Mouse (Mus musculus) 3134 (cell line): Measurements from ENCODE around the gene Hist1h2br.
"Not testable (repeated sequence)": the region's sequence is repeated elsewhere in the genome, so short reads cannot be mapped to it uniquely, and the experiment has no call there.

ENCODE experiments used
- DNase-seq: peaks from one replicate; pipeline ENCODE4 v3.0.0-alpha.2; 2011; ENCODE audit warnings: low spot score; ENCODE audit not compliant: insufficient read length; ENCODE audit errors: extremely low read depth

Hist1h2br gene

GRCm38 (mm10) chr13:21840508-21840907, 7.0 kb downstream of the Hist1h2br start:
- DNase-seq, result not testable (repeated sequence)

GRCm38 (mm10) chr13:21846356-21846755, 12.8 kb downstream of the Hist1h2br start:
- not testable (repeated sequence) for DNase-seq

- DNase-seq, result peak; percentile 45
Measured at GRCm38 (mm10) chr13:21847883-21848282, 14.3 kb downstream of the Hist1h2br start.

GRCm38 (mm10) chr13:21850696-21851095, 17.2 kb downstream of the Hist1h2br start:
- DNase-seq, result not testable (repeated sequence)

GRCm38 (mm10) chr13:21852215-21852945, 18.8 kb downstream of the Hist1h2br start:
- no peak for DNase-seq

GRCm38 (mm10) chr13:21855146-21855545, 21.6 kb downstream of the Hist1h2br start:
- DNase-seq, result peak; percentile 84

- DNase-seq, result peak; percentile 49
Measured at GRCm38 (mm10) chr13:21855698-21856162, 22.2 kb downstream of the Hist1h2br start.

- DNase-seq, result no peak
Measured at GRCm38 (mm10) chr13:21861608-21862007, 28.1 kb downstream of the Hist1h2br start.

GRCm38 (mm10) chr13:21865503-21865902, 32.0 kb downstream of the Hist1h2br start:
- not testable (repeated sequence) for DNase-seq

- DNase-seq, result no peak
Measured at GRCm38 (mm10) chr13:21880735-21881134, 47.2 kb downstream of the Hist1h2br start.

- peak; percentile 70 for DNase-seq
Measured at GRCm38 (mm10) chr13:21881878-21882669, 48.5 kb downstream of the Hist1h2br start.

- peak; percentile 53 for DNase-seq
Measured at GRCm38 (mm10) chr13:21882760-21883405, 49.3 kb downstream of the Hist1h2br start.

- DNase-seq, result no peak
Measured at GRCm38 (mm10) chr13:21883407-21883806, 49.9 kb downstream of the Hist1h2br start.

GRCm38 (mm10) chr13:21884586-21884985, 51.0 kb downstream of the Hist1h2br start:
- DNase-seq, result no peak
